Mouse (Mus musculus) cerebellum, postnatal 36 days (tissue): Measurements from ENCODE around the gene Ssbp3.

Experiments used
- DNase-seq, 2 experiments: peaks; one replicate each; pipeline ENCODE4 v3.0.0; 2021 to 2022; ENCODE audit warnings: mixed read lengths in 2 of 2

Gene Ssbp3

GRCm38 (mm10) chr4:106961321-106961720, 50.8 kb downstream of the Ssbp3 start:
- DNase-seq = no peak

GRCm38 (mm10) chr4:106964356-106964755, 53.9 kb downstream of the Ssbp3 start:
- no peak for DNase-seq

GRCm38 (mm10) chr4:106964996-106965395, 54.5 kb downstream of the Ssbp3 start:
- DNase-seq = no peak

- no peak for DNase-seq
Measured at GRCm38 (mm10) chr4:106966443-106966842, 55.9 kb downstream of the Ssbp3 start.

- DNase-seq = no peak
Measured at GRCm38 (mm10) chr4:106968910-106969309, 58.4 kb downstream of the Ssbp3 start.

- no peak for DNase-seq
Measured at GRCm38 (mm10) chr4:106970786-106971185, 60.3 kb downstream of the Ssbp3 start.

- DNase-seq = no peak
Measured at GRCm38 (mm10) chr4:106972061-106972460, 61.6 kb downstream of the Ssbp3 start.

- peak; percentile 80 to 82 for DNase-seq
Measured at GRCm38 (mm10) chr4:106972461-106973384, 62.2 kb downstream of the Ssbp3 start.

- no peak for DNase-seq
Measured at GRCm38 (mm10) chr4:106975324-106975723, 64.8 kb downstream of the Ssbp3 start.

- no peak for DNase-seq
Measured at GRCm38 (mm10) chr4:106975890-106976289, 65.4 kb downstream of the Ssbp3 start.

- no peak for DNase-seq
Measured at GRCm38 (mm10) chr4:106976576-106976975, 66.1 kb downstream of the Ssbp3 start.

GRCm38 (mm10) chr4:106977218-106977651, 66.7 kb downstream of the Ssbp3 start:
- DNase-seq = no peak

GRCm38 (mm10) chr4:106978376-106978775, 67.9 kb downstream of the Ssbp3 start:
- no peak for DNase-seq

GRCm38 (mm10) chr4:106980669-106981068, 70.2 kb downstream of the Ssbp3 start:
- DNase-seq = no peak

GRCm38 (mm10) chr4:106981385-106982103, 71.0 kb downstream of the Ssbp3 start:
- DNase-seq = no peak

GRCm38 (mm10) chr4:106982344-106983121, 72.0 kb downstream of the Ssbp3 start:
- DNase-seq = no peak

GRCm38 (mm10) chr4:106983908-106984515, 73.5 kb downstream of the Ssbp3 start:
- DNase-seq = no peak

GRCm38 (mm10) chr4:106985289-106985688, 74.8 kb downstream of the Ssbp3 start:
- DNase-seq = no peak

GRCm38 (mm10) chr4:106985899-106986832, 75.7 kb downstream of the Ssbp3 start:
- no peak for DNase-seq

- peak; percentile 83 to 89 for DNase-seq
Measured at GRCm38 (mm10) chr4:106987725-106988364, 77.3 kb downstream of the Ssbp3 start.

- DNase-seq = no peak
Measured at GRCm38 (mm10) chr4:106988886-106989225, 78.4 kb downstream of the Ssbp3 start.
